Mouse (Mus musculus): Measurements from ENCODE around the gene Mreg. TPM values are rescaled to one million over a fixed set of nuclear protein-coding genes. Genes with fewer than 3 reads are reported as not detected.
"Not testable (repeated sequence)": the region's sequence is repeated elsewhere in the genome, so short reads cannot be mapped to it uniquely, and the experiment has no call there.

Mreg gene
- polyA plus RNA-seq (2015; fragmentation: Nextera tagmentation; extraction: Ambion mirVana) = 74.9 and 80.1 TPM in 2 replicates

DNA sequence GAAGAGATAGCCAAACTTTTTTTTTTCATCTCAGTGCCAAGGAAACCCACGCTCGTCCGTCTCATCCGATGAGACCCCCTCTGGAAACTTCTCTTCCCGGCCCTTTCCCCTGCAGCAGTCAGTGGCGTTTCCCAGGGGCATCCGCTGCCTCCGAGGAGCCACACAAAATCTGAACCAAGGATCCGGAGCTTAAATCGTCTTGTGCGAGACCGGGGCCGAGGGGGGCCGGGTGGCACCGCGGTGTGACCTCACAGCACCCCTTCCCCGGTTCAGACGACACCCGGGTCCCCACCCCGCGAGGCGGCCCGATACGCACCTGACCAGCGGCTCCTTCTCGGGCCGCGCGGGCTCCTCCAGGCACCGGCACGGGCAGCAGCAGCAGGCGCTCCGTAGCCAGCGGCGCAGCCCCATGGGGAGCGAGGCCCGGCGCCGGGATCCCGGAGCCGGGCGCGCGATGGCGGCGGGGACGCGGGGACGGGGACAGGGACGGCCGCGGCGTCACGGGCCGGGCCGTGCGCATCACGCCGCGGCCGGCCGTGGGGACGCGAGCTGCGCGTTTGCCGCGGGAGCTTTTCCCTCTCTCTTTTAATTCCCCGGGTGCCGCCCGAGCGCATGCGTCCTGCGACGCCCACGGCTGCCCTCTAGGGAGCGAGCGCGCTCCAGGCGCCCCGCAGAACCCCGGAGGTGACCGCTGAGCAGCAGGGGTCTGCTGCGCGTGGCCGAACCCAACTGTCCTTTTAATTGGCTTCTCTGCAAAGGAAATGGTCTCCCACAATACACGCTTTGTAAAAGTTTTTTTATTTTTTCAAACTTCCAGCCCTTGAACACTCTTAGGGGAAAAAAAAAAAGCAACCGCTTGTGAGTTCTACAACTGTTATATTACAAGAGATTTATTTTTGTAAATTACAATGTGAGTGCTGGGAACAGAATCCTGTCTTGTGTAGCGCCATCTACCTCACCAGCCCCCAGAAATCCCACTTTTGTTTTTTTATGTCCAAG lies at the start of gene Mreg:
Gene Mreg, minus strand, starts transcription at position 607 of the 999 bp plus-strand sequence.
- peak; percentile 39 for DNase-seq (ENCODE audit: low spot score)

DNA sequence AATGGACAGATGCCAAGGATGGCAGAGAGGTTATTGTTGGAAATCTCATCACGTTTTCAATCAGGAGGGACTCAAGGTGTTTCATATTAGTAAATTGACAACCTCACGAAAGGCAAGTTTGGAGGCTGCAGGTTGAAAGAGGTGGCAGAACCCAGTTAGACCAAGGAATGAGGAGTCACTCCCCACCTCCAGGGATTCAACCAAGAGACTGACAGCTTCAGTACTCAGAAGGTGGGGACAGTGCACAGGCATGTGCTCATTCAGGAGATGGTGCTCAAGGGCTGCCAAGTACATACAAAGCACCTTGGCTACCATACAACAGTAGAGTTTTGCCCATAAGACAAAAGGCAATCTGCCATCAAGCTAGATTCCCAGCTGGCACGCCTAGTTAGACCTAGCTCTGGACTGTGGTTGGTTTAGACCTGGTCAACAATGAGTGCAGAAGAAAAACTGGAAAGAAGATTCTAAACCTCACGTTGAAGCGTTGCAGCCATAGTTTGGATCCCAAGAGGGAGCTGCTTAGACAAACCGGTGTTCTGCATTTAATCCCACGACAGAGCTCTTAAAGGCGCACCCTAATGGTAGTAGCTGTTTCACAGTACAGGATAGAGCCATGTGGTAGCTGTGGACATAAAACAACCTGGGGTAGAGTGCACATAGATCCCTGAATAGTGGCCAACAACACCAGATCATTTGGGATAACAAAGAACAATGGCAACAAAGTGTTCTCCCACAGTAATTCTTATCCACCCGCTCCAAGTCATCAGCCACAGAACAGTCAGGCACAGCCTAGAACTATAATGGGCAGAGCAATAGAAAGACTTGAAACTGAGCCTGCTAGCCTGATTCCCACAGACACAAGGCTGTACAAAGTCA lies 44.5 kb upstream of the Mreg start:
- DNase-seq (ENCODE audit: low spot score) = no peak

DNA sequence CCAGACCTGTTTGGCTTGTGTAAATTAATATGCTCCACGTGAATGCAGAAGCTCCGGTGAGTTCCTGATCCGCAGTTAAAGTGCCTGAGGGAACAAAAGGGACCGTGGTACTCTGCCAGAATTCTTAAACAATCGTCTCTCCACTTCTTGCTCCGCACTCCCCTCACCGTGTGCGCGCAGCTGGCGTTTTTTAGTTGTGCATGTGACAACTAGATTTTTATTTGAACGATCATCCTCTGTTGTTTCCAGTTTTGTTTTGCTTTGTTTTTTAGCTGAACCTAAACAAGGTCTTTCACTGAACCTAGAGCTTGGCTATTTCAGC lies 43.7 kb upstream of the Mreg start:
- no peak for DNase-seq (ENCODE audit: low spot score)

DNA sequence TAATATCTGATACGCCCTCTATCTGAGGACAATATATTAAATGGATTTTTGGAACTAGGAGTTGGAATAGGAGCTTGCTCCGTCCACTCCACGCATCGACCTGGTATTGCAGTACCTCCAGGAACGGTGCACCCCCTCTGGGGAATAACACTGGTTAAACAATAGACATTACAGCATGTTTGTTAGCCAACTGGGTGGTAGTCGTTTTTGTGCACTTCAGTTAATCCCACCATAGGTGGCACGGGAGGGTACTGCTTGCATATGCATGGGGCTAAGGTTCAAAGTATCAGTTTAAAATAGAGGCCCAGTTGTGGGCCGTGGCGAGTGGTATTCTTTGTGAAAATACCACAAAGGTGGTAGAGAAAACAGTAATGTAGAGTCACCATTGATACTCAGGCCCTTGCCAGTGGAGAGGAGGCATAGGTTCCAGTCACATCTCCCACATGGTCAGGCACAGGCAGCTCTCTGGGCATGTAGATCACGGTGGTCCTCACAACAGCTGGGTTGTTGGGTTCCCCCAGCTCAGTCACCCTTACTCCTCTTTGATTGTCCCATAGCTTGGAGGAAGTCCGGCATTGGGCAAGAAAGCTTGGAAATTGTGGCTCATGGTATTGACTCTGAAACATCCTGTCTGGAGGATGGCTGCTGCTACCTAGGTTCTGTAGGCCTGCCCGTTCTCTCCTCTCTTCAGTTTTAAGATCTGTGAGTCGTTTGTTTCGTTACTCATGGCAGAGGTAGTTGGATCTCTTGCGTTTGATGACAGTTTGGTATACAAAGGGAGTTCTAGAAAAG lies 43.2 kb upstream of the Mreg start:
- DNase-seq (ENCODE audit: low spot score) = peak; percentile 75

DNA sequence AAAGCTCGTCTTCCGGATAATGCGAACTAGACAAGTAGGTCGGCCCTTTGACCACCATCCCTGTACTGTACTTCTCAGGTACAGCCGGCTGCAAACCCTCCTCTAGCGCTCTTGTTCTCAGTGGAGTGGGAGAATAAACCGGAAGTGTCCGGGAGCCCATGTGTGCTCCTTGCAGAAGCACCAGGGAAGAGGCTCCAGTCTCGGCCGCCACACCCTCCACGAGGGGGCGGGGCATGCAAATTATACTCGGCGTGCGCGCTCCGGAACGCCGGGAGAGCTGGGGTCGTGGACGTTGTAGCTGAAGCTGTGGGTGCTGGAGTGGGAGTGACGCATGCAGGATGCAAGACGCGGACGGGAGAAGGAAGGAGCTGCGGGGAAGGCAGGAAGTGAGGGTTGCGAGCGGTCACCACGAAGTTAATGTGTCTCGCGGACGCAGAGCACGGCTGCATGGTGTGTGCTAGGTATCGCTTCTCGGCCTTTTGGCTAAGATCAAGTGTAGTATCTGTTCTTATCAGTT lies 42.5 kb upstream of the Mreg start:
- peak; percentile 89 for DNase-seq (ENCODE audit: low spot score)

DNA sequence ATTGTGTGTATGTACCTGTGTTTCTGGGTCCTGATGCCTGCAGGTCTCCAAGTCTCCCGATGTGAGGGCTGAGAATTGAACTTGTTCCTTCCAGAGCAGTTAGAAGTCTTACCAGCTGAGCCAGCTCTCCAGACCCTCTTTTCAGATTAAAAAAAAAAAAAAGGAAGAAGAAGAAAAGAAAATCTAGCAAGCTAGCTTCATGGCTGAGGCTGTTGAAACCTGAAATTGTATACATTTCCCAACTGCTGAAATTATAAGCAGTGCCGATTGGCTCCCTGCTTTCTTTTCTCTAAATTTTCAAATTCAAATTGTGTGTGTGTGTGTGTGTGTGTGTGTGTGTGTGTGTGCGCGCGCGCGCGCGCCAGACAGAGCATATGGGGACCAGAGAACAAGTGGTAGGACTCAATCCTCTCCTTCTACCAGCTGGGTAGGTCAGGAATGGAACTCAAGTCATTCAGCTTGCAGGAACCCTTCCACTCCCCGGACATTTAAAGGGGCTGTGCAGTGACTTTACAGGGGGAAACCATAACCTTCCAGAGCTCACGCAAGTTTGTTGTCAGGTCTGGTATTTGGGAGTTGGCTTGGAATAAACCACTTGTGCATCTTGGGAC lies 41.9 kb upstream of the Mreg start:
- peak; percentile 34 for DNase-seq (ENCODE audit: low spot score)

DNA sequence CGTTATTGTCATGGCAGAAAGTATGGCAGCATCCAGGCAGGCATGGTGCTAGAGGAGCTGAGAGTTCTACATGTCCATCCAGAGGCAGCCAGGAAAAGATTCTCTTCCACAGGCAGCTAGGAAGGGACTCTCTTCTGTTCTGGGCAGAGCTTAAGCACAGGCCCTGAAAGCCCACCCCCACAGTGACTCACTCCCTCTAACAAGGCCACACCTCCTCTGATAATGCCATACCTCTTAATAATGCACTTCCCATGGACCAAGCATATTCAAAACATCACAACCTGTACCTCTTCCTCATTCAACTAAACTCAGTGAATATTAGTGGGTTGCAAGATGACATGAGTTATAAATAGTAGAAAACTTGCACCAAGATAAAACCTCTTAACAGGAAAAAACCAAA lies 39.7 kb upstream of the Mreg start:
- no peak for DNase-seq (ENCODE audit: low spot score)

DNA sequence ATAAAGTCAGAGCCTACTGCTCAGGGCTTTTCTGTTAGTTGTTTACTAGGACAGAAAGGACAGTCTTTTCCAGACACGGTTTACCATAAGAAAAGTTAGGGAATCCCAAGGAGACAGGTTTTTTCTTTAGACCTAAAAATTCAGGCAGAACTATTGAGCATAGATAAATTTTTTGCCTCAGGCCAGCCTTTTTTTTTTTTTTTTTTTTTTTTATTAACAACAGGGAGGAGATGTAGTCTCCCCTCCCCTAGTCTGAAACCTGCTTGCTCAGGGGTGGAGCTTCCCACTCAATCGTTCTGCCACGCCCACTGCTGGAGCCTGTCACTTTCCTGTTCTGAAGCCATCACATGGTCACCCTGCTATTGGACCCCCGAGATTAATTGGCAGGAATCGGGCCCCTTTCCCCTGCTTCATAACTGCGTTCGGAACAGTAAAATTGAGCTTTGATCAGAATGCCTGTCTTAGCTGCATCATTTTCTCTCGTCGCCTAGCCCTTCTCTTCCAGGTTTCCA lies 36.2 kb upstream of the Mreg start:
- DNase-seq (ENCODE audit: low spot score) = not testable (repeated sequence)

DNA sequence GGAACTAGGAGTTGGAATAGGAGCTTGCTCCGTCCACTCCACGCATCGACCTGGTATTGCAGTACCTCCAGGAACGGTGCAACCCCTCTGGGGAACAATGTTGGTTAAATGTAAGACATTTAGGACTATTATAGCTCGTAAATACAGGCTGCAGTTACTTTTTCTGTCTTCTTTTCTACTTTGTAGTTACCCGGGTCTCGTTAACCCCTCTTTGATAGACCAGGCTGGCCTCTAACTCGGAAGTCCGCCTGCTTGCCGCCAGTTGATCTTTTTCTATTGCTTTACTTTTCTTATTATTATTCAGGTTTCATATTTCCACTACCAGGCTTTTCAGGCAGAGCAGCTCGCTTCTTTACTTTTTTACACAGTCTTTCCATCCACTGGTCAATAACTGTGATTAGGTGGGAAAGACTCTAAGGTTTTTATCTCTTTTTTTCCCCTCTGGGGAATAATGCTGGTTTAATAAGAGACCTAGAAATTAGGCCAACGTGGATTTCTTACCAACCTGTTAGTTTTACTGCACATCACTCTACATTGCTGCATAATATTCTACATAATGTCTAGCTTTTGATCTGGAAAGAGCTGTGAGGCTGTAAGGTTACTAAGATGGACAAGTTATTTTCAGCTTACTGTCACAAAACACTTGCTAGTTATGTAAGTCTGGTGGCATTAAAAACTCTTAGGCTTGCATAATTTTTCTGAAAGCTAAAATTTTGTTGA lies 32.4 kb upstream of the Mreg start:
- peak; percentile 56 for DNase-seq (ENCODE audit: low spot score)

DNA sequence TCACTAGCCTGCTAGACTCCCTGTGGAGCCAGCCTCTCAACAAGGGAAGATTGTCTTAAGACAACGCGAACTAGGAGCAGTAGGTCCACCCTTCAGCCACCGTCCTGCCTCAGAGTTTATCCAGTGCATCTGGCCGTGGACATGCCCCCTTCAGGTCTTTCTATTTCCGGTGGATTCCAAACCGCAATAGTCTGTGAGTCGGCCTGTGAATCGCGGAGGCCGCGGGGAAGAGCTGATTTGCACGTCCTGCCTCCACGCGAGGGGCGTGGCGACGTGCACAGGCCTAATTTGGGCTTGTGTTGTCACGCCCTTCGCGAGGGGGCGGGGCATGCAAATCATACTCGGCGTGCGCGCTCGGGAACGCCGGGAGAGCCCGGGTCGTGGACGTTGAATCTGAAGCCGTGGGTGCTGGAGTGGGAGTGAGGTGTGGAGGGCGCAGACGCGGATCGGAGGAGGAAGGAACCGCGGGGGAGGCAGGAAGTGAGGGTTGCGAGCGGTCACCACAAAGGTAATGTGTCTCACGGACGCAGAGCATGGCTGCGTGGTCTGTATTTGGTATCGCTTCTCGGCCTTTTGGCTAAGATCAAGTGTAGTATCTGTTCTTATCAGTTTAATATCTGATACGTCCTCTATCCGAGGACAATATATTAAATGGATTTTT lies 31.7 kb upstream of the Mreg start:
- peak; percentile 97 for DNase-seq (ENCODE audit: low spot score)

DNA sequence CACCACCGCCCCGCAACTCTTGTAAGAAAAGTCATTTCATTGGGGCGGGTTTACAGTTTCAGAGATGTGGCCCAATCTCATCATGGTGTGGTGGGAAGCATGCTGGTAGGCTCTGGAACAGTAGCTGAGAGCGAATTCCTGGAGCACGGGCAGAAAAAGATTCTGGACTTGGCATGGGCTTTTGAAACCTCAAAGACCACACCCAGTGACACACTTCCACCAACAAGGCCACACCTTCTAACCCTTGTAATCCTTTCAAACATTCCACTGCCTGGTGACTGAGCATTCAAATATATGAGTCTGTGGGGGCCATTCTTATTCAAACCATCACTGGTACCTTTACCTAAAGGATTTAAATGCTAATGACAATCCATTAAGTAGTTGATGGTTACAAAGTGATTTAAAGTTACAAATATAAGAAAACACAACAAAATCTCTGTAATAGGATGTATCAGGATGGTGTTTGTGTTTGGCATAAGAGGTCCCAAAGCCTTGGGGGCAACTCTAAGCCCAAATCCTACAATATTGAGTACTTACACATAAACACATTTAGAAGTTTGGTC lies 30.6 kb upstream of the Mreg start:
- DNase-seq (ENCODE audit: low spot score) = no peak

DNA sequence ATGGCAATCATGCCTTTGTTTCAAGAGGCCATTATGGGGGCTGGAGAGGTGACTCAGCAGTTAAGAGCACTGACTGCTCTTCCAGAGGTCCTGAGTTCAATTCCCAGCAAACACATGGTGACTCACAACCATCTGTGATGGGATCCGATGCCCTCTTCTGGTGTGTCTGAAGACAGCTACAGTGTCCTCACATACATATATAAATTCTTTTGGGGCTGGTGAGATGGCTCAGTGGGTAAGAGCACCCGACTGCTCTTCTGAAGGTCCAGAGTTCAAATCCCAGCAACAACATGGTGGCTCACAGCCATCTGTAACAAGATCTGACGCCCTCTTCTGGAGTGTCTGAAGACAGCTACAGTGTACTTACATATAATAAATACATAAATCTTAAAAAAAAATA lies 27.0 kb upstream of the Mreg start:
- not testable (repeated sequence) for DNase-seq (ENCODE audit: low spot score)

DNA sequence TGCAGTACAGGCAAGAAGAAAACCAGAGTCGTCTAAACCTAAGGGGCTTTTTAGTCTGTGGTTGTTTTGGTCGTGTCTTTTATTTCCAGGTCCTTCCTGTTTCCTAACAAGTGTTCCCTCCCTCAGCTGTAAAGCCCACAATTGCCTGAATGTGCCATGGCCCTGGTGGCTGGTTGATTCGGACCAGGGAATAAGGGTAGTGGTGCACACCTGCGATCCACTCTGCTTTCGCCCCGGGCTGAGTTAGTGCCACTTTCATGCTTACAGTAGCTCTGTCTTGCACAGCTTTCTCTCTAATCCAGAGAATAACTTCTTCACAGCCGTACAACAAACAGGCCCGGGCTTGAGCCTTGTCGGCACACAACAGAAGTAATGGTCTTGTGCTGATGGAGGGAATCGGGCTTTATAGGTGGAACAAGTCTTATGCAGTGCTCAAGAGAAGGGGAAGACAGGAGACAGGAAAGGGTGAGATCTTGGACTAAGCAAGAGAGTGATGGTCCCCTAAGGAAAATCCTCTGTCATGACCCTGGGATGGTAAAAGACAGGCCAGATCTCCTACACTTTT lies 26.0 kb upstream of the Mreg start:
- DNase-seq (ENCODE audit: low spot score) = no peak

DNA sequence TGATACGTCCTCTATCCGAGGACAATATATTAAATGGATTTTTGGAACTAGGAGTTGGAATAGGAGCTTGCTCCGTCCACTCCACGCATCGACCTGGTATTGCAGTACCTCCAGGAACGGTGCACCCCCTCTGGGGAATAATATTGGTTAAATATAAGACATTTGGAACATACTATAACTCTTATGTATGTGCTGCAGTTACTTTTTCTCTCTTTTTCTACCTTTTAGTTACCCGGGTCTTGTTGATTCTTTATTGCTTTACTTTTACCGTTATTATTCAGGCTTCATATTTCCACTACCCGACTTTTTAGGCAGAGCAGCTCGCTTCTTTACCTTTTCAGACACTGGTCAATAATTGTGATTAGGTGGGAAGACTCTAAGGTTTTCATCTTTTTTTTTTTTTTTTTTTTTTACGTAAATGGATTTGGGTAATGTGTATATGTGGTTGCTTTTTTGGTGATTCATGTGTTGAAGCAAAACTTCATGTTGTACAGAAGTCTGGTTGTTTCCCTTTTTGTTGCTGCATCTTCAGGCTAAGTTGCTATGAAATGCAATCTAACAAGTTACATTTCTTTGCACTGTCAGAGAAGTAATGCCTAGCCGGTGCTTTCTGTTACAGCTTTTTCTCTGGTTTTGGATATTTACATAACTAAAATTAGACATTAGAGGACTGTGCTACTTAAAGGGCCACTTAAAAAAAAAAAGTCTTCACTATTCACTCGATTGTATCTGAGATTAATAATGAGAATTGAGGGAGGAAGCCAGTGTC lies 25.1 kb upstream of the Mreg start:
- DNase-seq (ENCODE audit: low spot score) = no peak

DNA sequence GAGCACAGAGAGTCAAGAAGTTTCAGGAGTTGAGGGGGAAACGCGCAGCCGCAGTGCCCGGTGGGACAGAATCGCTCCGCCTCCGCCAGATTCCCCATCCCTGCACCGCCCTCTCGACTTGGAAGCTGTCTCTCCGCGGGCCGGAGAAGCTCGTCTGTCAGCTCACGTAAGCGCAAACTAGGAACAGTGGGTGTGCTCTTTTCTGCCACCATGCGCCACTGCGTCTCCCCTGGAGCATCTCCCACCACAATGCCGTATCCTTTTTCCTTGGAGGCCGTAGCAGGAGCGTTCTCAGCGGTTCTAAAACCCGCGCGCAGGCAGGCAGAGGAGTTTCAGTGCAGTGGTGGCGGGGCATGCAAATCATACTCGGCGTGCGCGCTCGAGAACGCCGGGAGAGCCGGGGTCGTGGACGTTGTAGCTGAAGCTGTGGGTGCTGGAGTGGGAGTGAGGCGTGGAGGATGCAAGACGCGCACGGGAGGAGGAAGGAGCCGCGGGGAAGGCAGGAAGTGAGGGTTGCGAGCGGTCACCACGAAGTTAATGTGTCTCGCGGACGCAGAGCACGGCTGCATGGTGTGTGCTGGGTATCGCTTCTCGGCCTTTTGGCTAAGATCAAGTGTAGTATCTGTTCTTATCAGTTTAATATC lies 24.4 kb upstream of the Mreg start:
- DNase-seq (ENCODE audit: low spot score) = peak; percentile 14

DNA sequence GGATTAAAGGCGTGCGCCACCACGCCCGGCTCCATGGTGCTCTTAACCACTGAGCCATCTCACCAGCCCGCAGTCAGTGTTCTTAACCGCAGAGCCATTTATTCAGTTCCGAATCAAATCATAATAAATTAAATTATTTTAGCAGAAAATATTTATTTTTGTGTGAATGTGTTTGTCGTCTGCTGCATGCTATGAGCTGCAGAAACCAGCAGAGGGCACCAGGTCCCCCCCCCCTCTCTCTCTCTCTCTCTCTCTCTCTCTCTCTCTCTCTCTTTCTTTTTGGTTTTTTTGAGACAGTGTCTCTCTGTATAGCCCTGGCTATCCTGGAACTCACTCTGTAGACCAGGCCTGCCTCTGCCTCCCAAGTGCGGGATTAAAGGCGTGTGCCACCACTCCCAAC lies 20.5 kb upstream of the Mreg start:
- not testable (repeated sequence) for DNase-seq (ENCODE audit: low spot score)

DNA sequence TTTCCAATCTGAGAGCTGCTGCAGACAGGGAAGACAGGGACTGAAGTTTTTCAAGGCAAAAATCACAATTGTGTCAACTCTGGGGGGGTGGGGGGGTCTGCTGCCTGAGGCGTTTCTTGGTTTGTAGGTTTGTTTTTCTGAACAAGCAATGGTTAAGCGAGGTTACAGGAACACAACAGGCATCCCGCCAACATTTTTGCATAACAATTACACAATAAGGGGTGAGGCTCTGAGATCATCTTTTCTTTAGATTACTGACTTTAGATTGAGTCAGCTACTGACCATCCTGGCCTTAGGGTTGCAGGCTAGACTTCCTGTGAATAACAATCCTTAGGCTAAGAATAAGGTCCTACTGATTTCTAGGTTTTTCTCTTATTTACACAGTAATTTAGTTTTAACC lies 16.9 kb upstream of the Mreg start:
- no peak for DNase-seq (ENCODE audit: low spot score)

All from thymus, postnatal 0 days (tissue).